Mouse (Mus musculus) erythroblast, embryonic 14.5 days (primary cell): ENCODE data around the gene Tmem171. TPM values are rescaled to one million over a fixed set of nuclear protein-coding genes. Genes with fewer than 3 reads are reported as not detected.

Source experiments
- H3K27me3 ChIP-seq: 2 replicates; pipeline ENCODE4 v1.6.1; 2012; ENCODE audit warnings: inconsistent platforms; ENCODE audit not compliant: control insufficient read depth
- H3K36me3 ChIP-seq: 2 replicates; pipeline ENCODE4 v1.6.1; 2012; ENCODE audit warnings: mild to moderate bottlenecking, inconsistent platforms; ENCODE audit not compliant: control insufficient read depth
- H3K4me1 ChIP-seq: 2 replicates; pipeline ENCODE4 v1.6.1; 2012; ENCODE audit warnings: inconsistent platforms; ENCODE audit not compliant: control insufficient read depth
- H3K4me3 ChIP-seq: replicated peaks from 2 replicates; pipeline ENCODE3; 2012; ENCODE audit warnings: moderate library complexity, mild to moderate bottlenecking, inconsistent platforms
- H3K9me3 ChIP-seq: 2 replicates; pipeline ENCODE4 v1.6.1; 2012; ENCODE audit warnings: low read length, inconsistent platforms, mixed read lengths; ENCODE audit not compliant: control insufficient read depth
- GATA1 ChIP-seq: IDR thresholded peaks from 2 replicates; pipeline ENCODE4 v1.6.1; 2012; ENCODE audit warnings: low read length, inconsistent platforms, mixed read lengths
- TAL1 ChIP-seq: IDR thresholded peaks from 3 replicates; pipeline ENCODE4 v1.6.1; 2012; ENCODE audit warnings: low read length, inconsistent platforms, mixed read lengths
- polyA plus RNA-seq: library from polyadenylated mRNA; stranded (reverse); fragments of >175 nt; gene quantifications from 2 replicates; pipeline ENCODE4 v1.2.3, GENCODE M21; 2012

The Tmem171 gene
- polyA plus RNA-seq, 1 experiment = not detected

- Histone ChIP-seq H3K4me1 (no peaks in the 10 kb centered on the region), H3K27me3 (no peaks in the 10 kb centered on the region), H3K4me3 (no peak overlapping the region), H3K9me3 (no peaks in the 10 kb centered on the region), H3K36me3 (no peaks in the 10 kb centered on the region)
- TF ChIP-seq GATA1 = no peak
- TF ChIP-seq TAL1 = no peak
These were observed 10.3 kb downstream of the Tmem171 start for GRCm38 (mm10) chr13:98684144-98684900.

GRCm38 (mm10) chr13:98683412-98683811 is 11.2 kb downstream of the Tmem171 start:
- Histone ChIP-seq H3K27me3 (no peaks in the 10 kb centered on the region), H3K9me3 (no peaks in the 10 kb centered on the region), H3K36me3 (no peaks in the 10 kb centered on the region), H3K4me1 (no peaks in the 10 kb centered on the region), H3K4me3 (no peak overlapping the region)
- TF ChIP-seq GATA1 (no peak), TAL1 (no peak)

GRCm38 (mm10) chr13:98680470-98681060 is 14.1 kb downstream of the Tmem171 start:
- TF ChIP-seq TAL1 (no peak), GATA1 (no peak)
- no peaks in the 10 kb centered on the region for H3K4me1 ChIP-seq
- no peak overlapping the region for H3K4me3 ChIP-seq
- no peaks in the 10 kb centered on the region for H3K36me3 ChIP-seq
- H3K27me3 ChIP-seq = no peaks in the 10 kb centered on the region
- H3K9me3 ChIP-seq = no peaks in the 10 kb centered on the region

GRCm38 (mm10) chr13:98679631-98680041 is 15.0 kb downstream of the Tmem171 start:
- no peaks in the 10 kb centered on the region for H3K4me1 ChIP-seq
- H3K4me3 ChIP-seq = no peak overlapping the region
- H3K27me3 ChIP-seq = no peaks in the 10 kb centered on the region
- no peaks in the 10 kb centered on the region for H3K9me3 ChIP-seq
- H3K36me3 ChIP-seq = no peaks in the 10 kb centered on the region
- TF ChIP-seq GATA1 = no peak
- TF ChIP-seq TAL1 = no peak

GRCm38 (mm10) chr13:98679230-98679629 is 15.4 kb downstream of the Tmem171 start:
- H3K9me3 ChIP-seq = no peaks in the 10 kb centered on the region
- TF ChIP-seq TAL1 (no peak), GATA1 (no peak)
- H3K4me1 ChIP-seq = no peaks in the 10 kb centered on the region
- H3K27me3 ChIP-seq = no peaks in the 10 kb centered on the region
- no peaks in the 10 kb centered on the region for H3K36me3 ChIP-seq
- no peak overlapping the region for H3K4me3 ChIP-seq

- no peaks in the 10 kb centered on the region for H3K9me3 ChIP-seq
- H3K4me3 ChIP-seq = no peak overlapping the region
- no peaks in the 10 kb centered on the region for H3K27me3 ChIP-seq
- no peaks in the 10 kb centered on the region for H3K4me1 ChIP-seq
- TF ChIP-seq GATA1 (no peak), TAL1 (no peak)
- no peaks in the 10 kb centered on the region for H3K36me3 ChIP-seq
These were observed 20.7 kb downstream of the Tmem171 start for GRCm38 (mm10) chr13:98673922-98674321.

GRCm38 (mm10) chr13:98669296-98669695 is 25.3 kb downstream of the Tmem171 start:
- H3K4me3 ChIP-seq = no peak overlapping the region
- H3K4me1 ChIP-seq = no peaks in the 10 kb centered on the region
- TF ChIP-seq TAL1 = no peak
- no peak for TF ChIP-seq GATA1

GRCm38 (mm10) chr13:98667316-98667715 is 27.3 kb downstream of the Tmem171 start:
- no peaks in the 10 kb centered on the region for H3K9me3 ChIP-seq
- TF ChIP-seq TAL1 = no peak
- no peak for TF ChIP-seq GATA1
- no peaks in the 10 kb centered on the region for H3K4me1 ChIP-seq
- no peaks in the 10 kb centered on the region for H3K27me3 ChIP-seq
- no peaks in the 10 kb centered on the region for H3K36me3 ChIP-seq
- H3K4me3 ChIP-seq = no peak overlapping the region

More at GRCm38 (mm10) chr13:98669296-98669695, 25.3 kb downstream of the Tmem171 start:
- Histone ChIP-seq H3K9me3 (no peaks in the 10 kb centered on the region), H3K27me3 (no peaks in the 10 kb centered on the region), H3K36me3 (no peaks in the 10 kb centered on the region)

- Histone ChIP-seq H3K36me3 (no peaks in the 10 kb centered on the region), H3K9me3 (no peaks in the 10 kb centered on the region), H3K4me3 (no peak overlapping the region), H3K27me3 (no peaks in the 10 kb centered on the region), H3K4me1 (no peaks in the 10 kb centered on the region)
- TF ChIP-seq TAL1 (no peak), GATA1 (no peak)
These were observed 29.4 kb downstream of the Tmem171 start for GRCm38 (mm10) chr13:98665240-98665639.
